Mouse (Mus musculus) testis, adult 2 months (tissue): Measurements from ENCODE around the gene Dus2.

Source experiments
- CTCF ChIP-seq: fragments of 200-500 bp; IDR thresholded peaks from 2 replicates; pipeline ENCODE4 v1.5.1; 2012; ENCODE audit warnings: low read depth, mild to moderate bottlenecking, inconsistent platforms, low read length, moderate library complexity; ENCODE audit not compliant: control insufficient read depth, insufficient read depth, insufficient replicate concordance
- POLR2A ChIP-seq: fragments of 200-500 bp; IDR thresholded peaks from 2 replicates; pipeline ENCODE4 v1.6.1; 2012; ENCODE audit warnings: low read depth, mild to moderate bottlenecking, inconsistent platforms, low read length, moderate library complexity; ENCODE audit not compliant: control insufficient read depth

GRCm38 (mm10) chr8:106046872-106047559 is 55.9 kb downstream of the Dus2 start:
- TF ChIP-seq CTCF (no peak), POLR2A (no peak)
